ENCODE assay signal across 14 mouse cellular contexts in the genomic region with DNA sequence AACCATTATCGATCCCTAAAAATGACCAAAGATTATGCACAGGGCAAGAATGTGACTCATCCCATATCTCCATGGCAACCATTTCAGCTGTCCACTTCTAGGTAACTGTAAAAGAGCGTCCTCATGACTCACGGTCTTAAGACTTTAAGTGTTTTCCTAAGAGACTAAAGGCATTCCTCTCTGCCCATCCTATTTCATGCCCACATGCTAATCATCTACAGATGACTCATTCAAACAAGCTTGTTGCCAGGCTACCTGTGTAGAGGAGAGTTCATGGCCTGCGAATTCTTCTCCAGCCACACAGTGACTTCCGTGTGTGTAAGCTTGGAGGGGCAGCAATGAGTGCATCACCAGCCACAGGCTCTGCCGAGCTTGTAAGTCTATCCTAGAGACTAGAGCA. TPM values are rescaled to one million over a fixed set of nuclear protein-coding genes. Genes with fewer than 3 reads are reported as not detected.
DNase-seq lines count a peak whose midpoint lies in the region; ATAC-seq and TF ChIP-seq lines count a peak whose summit lies in the region.
"Had no signal": no experiment of that assay in that cellular context is flagged by ENCODE, and none has a peak within 500 bp of the region (broad histone marks: within the 10 kb centered on the region; RNA-seq: fewer than 3 reads in every experiment).

No protein-coding gene starts in this region.

- H3K9ac ChIP-seq in lung, embryonic 16.5 days (ENCODE audit: low read length): no peak overlapping the region
- H3K9ac ChIP-seq in stomach, postnatal 0 days (ENCODE audit: low read length): no peak overlapping the region
- no peak overlapping the region for H3K9ac ChIP-seq in heart, adult 2 months (ENCODE audit: low read depth, low read length)
- H3K9ac ChIP-seq: forebrain, embryonic 12.5 days; heart, embryonic 15.5 days; hindbrain, embryonic 15.5 days; limb, embryonic 13.5 days had no signal

- H3K27ac ChIP-seq in lung, embryonic 16.5 days (ENCODE audit: low read length): peak overlapping the region; percentile 33; the same call in 1 of the 2 replicates
- H3K27ac ChIP-seq in stomach, postnatal 0 days (replicated peaks): peak overlapping the region; percentile 1; the same call in 1 of the 2 replicates
- H3K27ac ChIP-seq in heart, adult 2 months: no peak overlapping the region
- H3K27ac ChIP-seq: forebrain, embryonic 12.5 days; heart, embryonic 15.5 days; hindbrain, embryonic 15.5 days; limb, embryonic 13.5 days had no signal

- H3K27me3 ChIP-seq in lung, embryonic 16.5 days (ENCODE audit: control insufficient read depth, insufficient read depth, low read depth, low read length): peaks cover 6% of the 10 kb centered on the region; the same call in 1 of the 2 replicates
- no peaks in the 10 kb centered on the region for H3K27me3 ChIP-seq in stomach, postnatal 0 days (ENCODE audit: control insufficient read depth, insufficient read depth, low read length)
- peaks cover 5% of the 10 kb centered on the region; the same call in 1 of the 2 replicates for H3K27me3 ChIP-seq in heart, adult 2 months (ENCODE audit: control insufficient read depth, insufficient read depth, low read length)

- H3K4me2 ChIP-seq in lung, embryonic 16.5 days (ENCODE audit: low read depth, low read length): no peak overlapping the region
- no peak overlapping the region for H3K4me2 ChIP-seq in stomach, postnatal 0 days (replicated peaks; ENCODE audit: low read depth)
- H3K4me2 ChIP-seq: forebrain, embryonic 12.5 days; heart, embryonic 15.5 days; hindbrain, embryonic 15.5 days; limb, embryonic 13.5 days had no signal

- no peaks in the 10 kb centered on the region for H3K79me2 ChIP-seq in heart, adult 2 months (replicated peaks; ENCODE audit: control insufficient read depth, insufficient read depth, low read length)

- ATAC-seq in lung, embryonic 16.5 days (ENCODE audit: low read depth): peak; percentile 18; the same call in 1 of the 2 replicates
- peak; percentile 89 for ATAC-seq in stomach, postnatal 0 days (ENCODE audit: low FRiP score, low TSS enrichment)

- no peaks in the 10 kb centered on the region for H3K36me3 ChIP-seq in lung, embryonic 16.5 days (ENCODE audit: control insufficient read depth, insufficient read depth, low read length)
- H3K36me3 ChIP-seq in stomach, postnatal 0 days (ENCODE audit: control insufficient read depth, insufficient read depth, low read length): no peaks in the 10 kb centered on the region
- H3K36me3 ChIP-seq in heart, adult 2 months (ENCODE audit: control insufficient read depth, insufficient read depth, low read length): no peaks in the 10 kb centered on the region
- H3K36me3 ChIP-seq: forebrain, embryonic 12.5 days; heart, embryonic 15.5 days; hindbrain, embryonic 15.5 days; limb, embryonic 13.5 days had no signal

- peak; percentile 43 to 51 for DNase-seq in urinary bladder, postnatal 36 days (ENCODE audit: low spot score in 2 of 2)
- DNase-seq in urinary bladder, postnatal 10 days (ENCODE audit: low spot score): no peak
- peak; percentile 21 for DNase-seq in brain, adult 2 months (ENCODE audit: low read depth, low spot score)
- peak; percentile 72 for DNase-seq in stomach, postnatal 0 days (ENCODE audit: low spot score)
- no peak for DNase-seq in thymus, postnatal 25 days
- no peak for DNase-seq in spleen, postnatal 14 days (ENCODE audit: low spot score in 2 of 2)
- no peak for DNase-seq in heart, adult 2 months
- DNase-seq: right cerebral cortex, postnatal 4 days had no signal

- no peak for TF ChIP-seq POLR2A in heart, adult 2 months (IDR thresholded peaks at IDR 0.05; ENCODE audit: insufficient read depth, low read depth, low read length)

- intact Hi-C loops in heart, adult 2 months (cut with DNase I): no loop called here

- H3K9me3 ChIP-seq in lung, embryonic 16.5 days (ENCODE audit: control insufficient read depth, low read length): no peaks in the 10 kb centered on the region
- H3K9me3 ChIP-seq in stomach, postnatal 0 days (ENCODE audit: control insufficient read depth, low read length): no peaks in the 10 kb centered on the region
- H3K9me3 ChIP-seq: forebrain, embryonic 12.5 days; heart, embryonic 15.5 days; hindbrain, embryonic 15.5 days; limb, embryonic 13.5 days had no signal

- no peak for TF ChIP-seq CTCF in stomach, postnatal 0 days (IDR thresholded peaks at IDR 0.05; ENCODE audit: low read depth)
- no peak for TF ChIP-seq CTCF in heart, adult 2 months (IDR thresholded peaks at IDR 0.05)

- WGBS in lung, embryonic 16.5 days: 51% methylated on average over 6 of the region's 6 CpGs
- 38% methylated on average over 6 of the region's 6 CpGs for WGBS in stomach, postnatal 0 days
- WGBS in heart, adult 2 months: 75% methylated on average over 6 of the region's 6 CpGs

- TF ChIP-seq EP300 in stomach, postnatal 0 days (optimal IDR thresholded peaks at IDR 0.05): no peak
- no peak for TF ChIP-seq EP300 in heart, adult 2 months (IDR thresholded peaks at IDR 0.05; ENCODE audit: insufficient read depth, low read depth, low read length)

- H3K4me3 ChIP-seq in lung, embryonic 16.5 days (ENCODE audit: low read length): no peak overlapping the region
- H3K4me3 ChIP-seq in stomach, postnatal 0 days (ENCODE audit: low read depth, low read length): no peak overlapping the region
- H3K4me3 ChIP-seq in heart, adult 2 months: no peak overlapping the region
- H3K4me3 ChIP-seq: forebrain, embryonic 12.5 days; heart, embryonic 15.5 days; hindbrain, embryonic 15.5 days; limb, embryonic 13.5 days had no signal

- peaks cover 9% of the 10 kb centered on the region for H3K4me1 ChIP-seq in lung, embryonic 16.5 days (replicated peaks; ENCODE audit: control insufficient read depth, insufficient read depth, low read length)
- H3K4me1 ChIP-seq in stomach, postnatal 0 days (replicated peaks; ENCODE audit: control insufficient read depth, insufficient read depth): 0 out of 2 replicates have a peak, but pooled peaks cover 2% of the 10 kb centered on the region
- H3K4me1 ChIP-seq in heart, adult 2 months (ENCODE audit: control insufficient read depth, insufficient read depth, low read length): no peaks in the 10 kb centered on the region; the same call in 1 of the 2 replicates

RNA-seq across cellular contexts. Expression of a gene that starts 4.1 kb away (rescaled TPM):
- polyA plus RNA-seq in lung, embryonic 16.5 days (2015; fragmentation: Nextera tagmentation; extraction: Ambion mirVana): 67.9 and 98.7 TPM in 2 replicates
- 359 and 387 TPM in 2 replicates for polyA plus RNA-seq in stomach, postnatal 0 days (2015; fragmentation: Nextera tagmentation; extraction: Ambion mirVana)
- 1 to 10 TPM; 3.2 to 5.8 TPM for total RNA-seq in heart, adult 2 months (2021)
- polyA plus RNA-seq in heart, adult 2 months (2012; rRNA removed): 12.6 and 19.0 TPM in 2 replicates

RNA-seq across cellular contexts. Expression of a gene that starts 46.5 kb away (rescaled TPM):
- polyA plus RNA-seq in lung, embryonic 16.5 days (2015; fragmentation: Nextera tagmentation; extraction: Ambion mirVana): 44.2 and 49.7 TPM in 2 replicates
- polyA plus RNA-seq in stomach, postnatal 0 days (2015; fragmentation: Nextera tagmentation; extraction: Ambion mirVana): 5.9 and 7.4 TPM in 2 replicates
- total RNA-seq in heart, adult 2 months (2021): under 1 TPM; 0.21 to 0.89 TPM
- polyA plus RNA-seq in heart, adult 2 months (2012; rRNA removed): 0.06 and 0.32 TPM in 2 replicates
- total RNA-seq: gastrocnemius, adult 8-10 months had no signal

Comparison
In these comparisons a context has a peak if more than half of its experiments do, and no peak if none do; other contexts are left out.
1. DNase-seq: peak in urinary bladder, postnatal 36 days (2 of 2), brain, adult 2 months (single experiment) and stomach, postnatal 0 days (single experiment); none in urinary bladder, postnatal 10 days (single experiment), thymus, postnatal 25 days (single experiment), spleen, postnatal 14 days (0 of 2) and heart, adult 2 months (0 of 2).